Mouse (Mus musculus) erythroblast, embryonic 14.5 days (primary cell): ENCODE measurements at regions not wholly inside any gene's neighbourhood (a gene's known extent, or its start where the extent isn't known, plus 50 kb on each side); places are given as distances from the start of the nearest gene placed in this dataset.

Source experiments
- GATA1 ChIP-seq: IDR thresholded peaks from 2 replicates; pipeline ENCODE4 v1.6.1; 2012; ENCODE audit warnings: low read length, inconsistent platforms, mixed read lengths
- TAL1 ChIP-seq: IDR thresholded peaks from 3 replicates; pipeline ENCODE4 v1.6.1; 2012; ENCODE audit warnings: low read length, inconsistent platforms, mixed read lengths

DNA sequence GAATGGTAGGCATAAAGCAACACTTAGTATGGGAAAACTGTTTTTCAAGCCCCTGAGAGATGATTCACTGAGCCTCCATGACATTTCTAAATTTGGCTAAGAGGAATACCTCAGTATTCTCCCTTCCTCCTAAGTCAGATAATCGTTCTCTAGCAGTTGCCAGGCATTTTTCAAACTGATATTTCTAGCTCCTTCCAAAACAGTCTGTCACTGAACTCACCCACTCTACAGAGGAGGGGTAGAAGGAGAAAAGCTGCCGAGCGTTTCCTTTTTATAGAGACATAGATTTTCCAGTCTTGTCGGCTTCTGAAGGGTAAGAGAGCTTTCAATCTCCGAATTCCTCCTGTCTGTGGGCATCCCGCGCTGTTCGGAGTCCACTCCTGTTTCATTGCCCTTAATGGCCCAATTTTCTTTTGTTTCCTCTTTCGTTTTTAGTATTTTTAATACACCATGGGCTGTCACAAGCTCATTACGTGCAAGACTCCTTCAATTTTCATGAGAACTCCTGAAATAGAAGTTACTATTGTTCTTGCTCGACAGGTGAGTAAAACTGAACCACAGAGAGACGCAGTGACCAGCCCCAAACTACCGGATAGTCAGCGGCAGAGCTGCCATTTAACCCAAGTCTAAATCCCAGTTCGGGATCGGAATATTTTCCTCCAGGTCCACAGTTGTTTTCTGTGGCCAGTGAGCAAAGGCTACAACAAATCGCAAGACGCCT, 305.8 kb upstream of the Atp2b1 start:
- no peak for TF ChIP-seq GATA1
- no peak for TF ChIP-seq TAL1
